Mouse (Mus musculus): ENCODE measurements around the gene Cobll1. TPM values are rescaled to one million over a fixed set of nuclear protein-coding genes. Genes with fewer than 3 reads are reported as not detected.

Gene Cobll1
- polyA plus RNA-seq, 1 experiment from 2014 or later: 21.7 TPM

- H3K4me2 ChIP-seq: no peak overlapping the region
- no peaks in the 10 kb centered on the region for H3K9me3 ChIP-seq (replicated peaks)
- 84% methylated on average over 2 of the region's 2 CpGs for WGBS
- H3K27me3 ChIP-seq: no peaks in the 10 kb centered on the region
- no peak for ATAC-seq (replicated peaks; ENCODE audit: low FRiP score)
- peaks cover 30% of the 10 kb centered on the region for H3K36me3 ChIP-seq
- H3K9ac ChIP-seq: no peak overlapping the region
- H3K4me1 ChIP-seq: no peaks in the 10 kb centered on the region
- no peak overlapping the region for H3K27ac ChIP-seq
- no peak overlapping the region for H3K4me3 ChIP-seq (replicated peaks)
Measured at GRCm38 (mm10) chr2:65101388-65101787, 137.8 kb downstream of the Cobll1 start.

GRCm38 (mm10) chr2:65100001-65100400, 139.2 kb downstream of the Cobll1 start:
- no peak for ATAC-seq (replicated peaks; ENCODE audit: low FRiP score)
- Histone ChIP-seq H3K4me3 (replicated peaks) (no peak overlapping the region), H3K9ac (no peak overlapping the region), H3K36me3 (peaks cover 27% of the 10 kb centered on the region), H3K4me2 (no peak overlapping the region), H3K27me3 (no peaks in the 10 kb centered on the region), H3K27ac (no peak overlapping the region), H3K9me3 (replicated peaks) (no peaks in the 10 kb centered on the region), H3K4me1 (no peaks in the 10 kb centered on the region)
- WGBS: 83% methylated on average over 1 of the region's 1 CpGs

- Histone ChIP-seq H3K9ac (no peak overlapping the region), H3K4me2 (no peak overlapping the region), H3K9me3 (replicated peaks) (no peaks in the 10 kb centered on the region), H3K27me3 (no peaks in the 10 kb centered on the region), H3K4me3 (replicated peaks) (no peak overlapping the region), H3K4me1 (no peaks in the 10 kb centered on the region), H3K36me3 (peaks cover 16% of the 10 kb centered on the region), H3K27ac (no peak overlapping the region)
- ATAC-seq (replicated peaks; ENCODE audit: low FRiP score): no peak
- WGBS: 67% methylated on average over 6 of the region's 6 CpGs
Measured at GRCm38 (mm10) chr2:65095571-65095970, 143.6 kb downstream of the Cobll1 start.

GRCm38 (mm10) chr2:65093990-65094389, 145.2 kb downstream of the Cobll1 start:
- Histone ChIP-seq H3K27me3 (no peaks in the 10 kb centered on the region), H3K9ac (no peak overlapping the region), H3K36me3 (peaks cover 12% of the 10 kb centered on the region), H3K27ac (no peak overlapping the region), H3K4me2 (no peak overlapping the region), H3K4me1 (no peaks in the 10 kb centered on the region), H3K9me3 (replicated peaks) (no peaks in the 10 kb centered on the region), H3K4me3 (replicated peaks) (no peak overlapping the region)
- 85% methylated on average over 2 of the region's 2 CpGs for WGBS
- no peak for ATAC-seq (replicated peaks; ENCODE audit: low FRiP score)

GRCm38 (mm10) chr2:65090986-65091385, 148.2 kb downstream of the Cobll1 start:
- Histone ChIP-seq H3K36me3 (no peaks in the 10 kb centered on the region), H3K4me3 (replicated peaks) (no peak overlapping the region), H3K9ac (no peak overlapping the region), H3K9me3 (replicated peaks) (no peaks in the 10 kb centered on the region), H3K4me2 (no peak overlapping the region), H3K4me1 (no peaks in the 10 kb centered on the region), H3K27me3 (no peaks in the 10 kb centered on the region), H3K27ac (no peak overlapping the region)
- no peak for ATAC-seq (replicated peaks; ENCODE audit: low FRiP score)
- WGBS: 75% methylated on average over 2 of the region's 2 CpGs

- WGBS: 87% methylated on average over 3 of the region's 3 CpGs
- Histone ChIP-seq H3K4me2 (no peak overlapping the region), H3K27me3 (no peaks in the 10 kb centered on the region), H3K36me3 (no peaks in the 10 kb centered on the region), H3K4me1 (no peaks in the 10 kb centered on the region), H3K9me3 (replicated peaks) (no peaks in the 10 kb centered on the region), H3K9ac (no peak overlapping the region), H3K4me3 (replicated peaks) (no peak overlapping the region), H3K27ac (no peak overlapping the region)
- ATAC-seq (replicated peaks; ENCODE audit: low FRiP score): no peak
Measured at GRCm38 (mm10) chr2:65087197-65087596, 152.0 kb downstream of the Cobll1 start.

GRCm38 (mm10) chr2:65083411-65083810, 155.8 kb downstream of the Cobll1 start:
- Histone ChIP-seq H3K4me2 (no peak overlapping the region), H3K36me3 (no peaks in the 10 kb centered on the region), H3K9ac (no peak overlapping the region), H3K4me3 (replicated peaks) (no peak overlapping the region), H3K9me3 (replicated peaks) (no peaks in the 10 kb centered on the region), H3K27me3 (no peaks in the 10 kb centered on the region), H3K4me1 (no peaks in the 10 kb centered on the region), H3K27ac (no peak overlapping the region)
- ATAC-seq (replicated peaks; ENCODE audit: low FRiP score): no peak

GRCm38 (mm10) chr2:65077544-65077943, 161.7 kb downstream of the Cobll1 start:
- Histone ChIP-seq H3K4me2 (no peak overlapping the region), H3K36me3 (no peaks in the 10 kb centered on the region), H3K9me3 (replicated peaks) (no peaks in the 10 kb centered on the region), H3K27ac (no peak overlapping the region), H3K4me1 (no peaks in the 10 kb centered on the region), H3K9ac (no peak overlapping the region), H3K4me3 (replicated peaks) (no peak overlapping the region), H3K27me3 (no peaks in the 10 kb centered on the region)
- WGBS: 82% methylated on average over 3 of the region's 3 CpGs
- no peak for ATAC-seq (replicated peaks; ENCODE audit: low FRiP score)

GRCm38 (mm10) chr2:65075840-65076239, 163.4 kb downstream of the Cobll1 start:
- Histone ChIP-seq H3K4me2 (no peak overlapping the region), H3K27me3 (no peaks in the 10 kb centered on the region), H3K36me3 (no peaks in the 10 kb centered on the region), H3K4me1 (no peaks in the 10 kb centered on the region), H3K9ac (no peak overlapping the region), H3K27ac (no peak overlapping the region), H3K9me3 (replicated peaks) (no peaks in the 10 kb centered on the region), H3K4me3 (replicated peaks) (no peak overlapping the region)
- no peak for ATAC-seq (replicated peaks; ENCODE audit: low FRiP score)
- whole genome bisulfite sequencing: 86% methylated on average over 5 of the region's 5 CpGs

- Histone ChIP-seq H3K4me2 (no peak overlapping the region), H3K9ac (no peak overlapping the region), H3K4me3 (replicated peaks) (no peak overlapping the region), H3K27me3 (no peaks in the 10 kb centered on the region), H3K4me1 (no peaks in the 10 kb centered on the region), H3K27ac (no peak overlapping the region), H3K9me3 (replicated peaks) (no peaks in the 10 kb centered on the region), H3K36me3 (no peaks in the 10 kb centered on the region)
- ATAC-seq (replicated peaks; ENCODE audit: low FRiP score): no peak
- 85% methylated on average over 4 of the region's 4 CpGs for whole genome bisulfite sequencing
Measured at GRCm38 (mm10) chr2:65075431-65075830, 163.8 kb downstream of the Cobll1 start.

- 58% methylated on average over 3 of the region's 3 CpGs for WGBS
- no peak overlapping the region for H3K27ac ChIP-seq
- no peaks in the 10 kb centered on the region for H3K4me1 ChIP-seq
- H3K9me3 ChIP-seq (replicated peaks): no peaks in the 10 kb centered on the region
- no peak overlapping the region for H3K4me3 ChIP-seq (replicated peaks)
- H3K36me3 ChIP-seq: no peaks in the 10 kb centered on the region
- ATAC-seq (replicated peaks; ENCODE audit: low FRiP score): no peak
- no peaks in the 10 kb centered on the region for H3K27me3 ChIP-seq
- H3K9ac ChIP-seq: no peak overlapping the region
- H3K4me2 ChIP-seq: no peak overlapping the region
Measured at GRCm38 (mm10) chr2:65072205-65072604, 167.0 kb downstream of the Cobll1 start.

GRCm38 (mm10) chr2:65053764-65054163, 185.4 kb downstream of the Cobll1 start:
- H3K4me2 ChIP-seq: no peak overlapping the region
- WGBS: 88% methylated on average over 2 of the region's 2 CpGs
- H3K36me3 ChIP-seq: no peaks in the 10 kb centered on the region
- H3K4me3 ChIP-seq (replicated peaks): no peak overlapping the region
- no peak overlapping the region for H3K9ac ChIP-seq
- H3K4me1 ChIP-seq: no peaks in the 10 kb centered on the region
- no peaks in the 10 kb centered on the region for H3K27me3 ChIP-seq
- H3K27ac ChIP-seq: no peak overlapping the region
- no peak for ATAC-seq (replicated peaks; ENCODE audit: low FRiP score)
- H3K9me3 ChIP-seq (replicated peaks): no peaks in the 10 kb centered on the region

- WGBS: 93% methylated on average over 6 of the region's 6 CpGs
- no peak overlapping the region for H3K27ac ChIP-seq
- no peaks in the 10 kb centered on the region for H3K9me3 ChIP-seq (replicated peaks)
- no peaks in the 10 kb centered on the region for H3K4me1 ChIP-seq
- H3K9ac ChIP-seq: no peak overlapping the region
- no peak overlapping the region for H3K4me2 ChIP-seq
- no peaks in the 10 kb centered on the region for H3K36me3 ChIP-seq
- no peak overlapping the region for H3K4me3 ChIP-seq (replicated peaks)
- no peak for ATAC-seq (replicated peaks; ENCODE audit: low FRiP score)
- no peaks in the 10 kb centered on the region for H3K27me3 ChIP-seq
Measured at GRCm38 (mm10) chr2:65052191-65053012, 186.8 kb downstream of the Cobll1 start.

Measured in kidney, embryonic 15.5 days (tissue).